Mouse (Mus musculus): ENCODE results near the gene Olfr99.

GRCm38 (mm10) chr17:37275626-37276248, 7.5 kb downstream of the Olfr99 start:
- TF ChIP-seq POLR2A (IDR thresholded peaks at IDR 0.05; ENCODE audit: insufficient read depth, low read depth, low read length) (no peak), CTCF (IDR thresholded peaks at IDR 0.05; ENCODE audit: insufficient read depth, low read depth, low read length) (no peak)

Data from olfactory bulb, adult 2 months (tissue).